Mouse (Mus musculus) spleen, adult 2 months (tissue): Measurements from ENCODE around the gene Fxr2.

Experiments
- CTCF ChIP-seq: fragments of 200-500 bp; IDR thresholded peaks from 2 replicates; pipeline ENCODE4 v1.5.1; 2011; ENCODE audit warnings: mild to moderate bottlenecking, inconsistent platforms; ENCODE audit not compliant: insufficient read depth, insufficient read length, insufficient replicate concordance; ENCODE audit errors: extremely low read depth
- POLR2A ChIP-seq: fragments of 200-500 bp; IDR thresholded peaks from 2 replicates; pipeline ENCODE4 v1.6.1; 2011; ENCODE audit warnings: low read depth, low read length, inconsistent platforms

DNA sequence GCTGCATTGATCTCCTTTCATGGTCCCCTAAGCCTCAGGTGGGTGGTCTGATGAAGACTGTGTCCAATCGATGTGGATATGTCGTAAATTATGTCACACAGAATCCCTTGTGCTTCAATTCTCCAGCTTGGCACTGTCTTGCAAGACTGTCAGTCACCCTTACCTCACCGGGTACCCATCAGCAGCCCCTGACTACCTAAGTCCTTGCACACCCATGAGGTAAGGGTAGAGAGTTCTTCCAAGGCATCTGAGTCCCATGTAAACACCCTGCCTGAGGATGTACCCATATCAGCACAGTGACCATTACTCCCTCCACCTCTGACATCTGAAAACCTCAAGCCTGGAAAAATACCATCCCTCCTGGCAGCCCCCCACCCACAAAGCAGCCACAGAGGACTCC, 28.4 kb upstream of the Fxr2 start:
- TF ChIP-seq POLR2A, result no peak
- TF ChIP-seq CTCF, result no peak
